Mouse (Mus musculus) spleen, adult 2 months (tissue): Measurements from ENCODE around the gene Nod1.

Source experiments
- CTCF ChIP-seq: fragments of 200-500 bp; IDR thresholded peaks from 2 replicates; pipeline ENCODE4 v1.5.1; 2011; ENCODE audit warnings: mild to moderate bottlenecking, inconsistent platforms; ENCODE audit not compliant: insufficient read depth, insufficient read length, insufficient replicate concordance; ENCODE audit errors: extremely low read depth
- POLR2A ChIP-seq: fragments of 200-500 bp; IDR thresholded peaks from 2 replicates; pipeline ENCODE4 v1.6.1; 2011; ENCODE audit warnings: low read depth, low read length, inconsistent platforms

- TF ChIP-seq CTCF = no peak
- TF ChIP-seq POLR2A = no peak
Measured at GRCm38 (mm10) chr6:54954659-54955414, 17.6 kb downstream of the Nod1 start.
